Mouse (Mus musculus): ENCODE measurements around the gene Olfr456. TPM values are rescaled to one million over a fixed set of nuclear protein-coding genes. Genes with fewer than 3 reads are reported as not detected.

The Olfr456 gene
- polyA plus RNA-seq, 1 experiment = not detected

- Histone ChIP-seq H3K4me3 (ENCODE audit: insufficient read depth, low read length) (no peak overlapping the region), H3K27ac (ENCODE audit: insufficient read depth, low read length) (no peak overlapping the region), H3K4me1 (ENCODE audit: control insufficient read depth, insufficient read depth, low read length) (no peaks in the 10 kb centered on the region)
- TF ChIP-seq CTCF (IDR thresholded peaks at IDR 0.05; ENCODE audit: borderline replicate concordance, insufficient read depth, low read length) (no peak), POLR2A (IDR thresholded peaks at IDR 0.05; ENCODE audit: low read depth, low read length) (no peak)
Observed at GRCm38 (mm10) chr6:42447381-42447780, 39.6 kb downstream of the Olfr456 start.

GRCm38 (mm10) chr6:42444491-42444890 is 42.5 kb downstream of the Olfr456 start:
- no peak for TF ChIP-seq CTCF (IDR thresholded peaks at IDR 0.05; ENCODE audit: borderline replicate concordance, insufficient read depth, low read length)
- no peak for TF ChIP-seq POLR2A (IDR thresholded peaks at IDR 0.05; ENCODE audit: low read depth, low read length)
- Histone ChIP-seq H3K4me3 (ENCODE audit: insufficient read depth, low read length) (no peak overlapping the region), H3K4me1 (ENCODE audit: control insufficient read depth, insufficient read depth, low read length) (no peaks in the 10 kb centered on the region), H3K27ac (ENCODE audit: insufficient read depth, low read length) (no peak overlapping the region)

GRCm38 (mm10) chr6:42441395-42441794 is 45.6 kb downstream of the Olfr456 start:
- H3K27ac ChIP-seq (ENCODE audit: insufficient read depth, low read length) = no peak overlapping the region
- no peaks in the 10 kb centered on the region for H3K4me1 ChIP-seq (ENCODE audit: control insufficient read depth, insufficient read depth, low read length)
- TF ChIP-seq CTCF (IDR thresholded peaks at IDR 0.05; ENCODE audit: borderline replicate concordance, insufficient read depth, low read length) = no peak
- TF ChIP-seq POLR2A (IDR thresholded peaks at IDR 0.05; ENCODE audit: low read depth, low read length) = no peak
- H3K4me3 ChIP-seq (ENCODE audit: insufficient read depth, low read length) = no peak overlapping the region

Other genes with a start within 250 kb of the Olfr456 start
- gene Gstk1, start 241.3 kb downstream of the Olfr456 start, polyA plus RNA-seq (2011; ENCODE audit: insufficient read length, low read depth, missing spikeins) = 6.2 and 8.6 TPM in 2 replicates
- not detected in 2 replicates for gene Tmem139, start 225.2 kb downstream of the Olfr456 start, polyA plus RNA-seq (2011; ENCODE audit: insufficient read length, low read depth, missing spikeins)
- gene Casp2, start 222.2 kb downstream of the Olfr456 start, polyA plus RNA-seq (2011; ENCODE audit: insufficient read length, low read depth, missing spikeins) = 16.5 and 24.9 TPM in 2 replicates
- gene Clcn1, start 200.5 kb downstream of the Olfr456 start, polyA plus RNA-seq (2011; ENCODE audit: insufficient read length, low read depth, missing spikeins) = 0.38 TPM in 1 of 2 replicates, not detected in the other
- 5.7 and 6.7 TPM in 2 replicates for gene Fam131b, start 162.6 kb downstream of the Olfr456 start, polyA plus RNA-seq (2011; ENCODE audit: insufficient read length, low read depth, missing spikeins)
- 250 and 305 TPM in 2 replicates for gene Zyx, start 137.6 kb downstream of the Olfr456 start, polyA plus RNA-seq (2011; ENCODE audit: insufficient read length, low read depth, missing spikeins)
- 2.1 and 5.2 TPM in 2 replicates for gene Epha1, start 113.9 kb downstream of the Olfr456 start, polyA plus RNA-seq (2011; ENCODE audit: insufficient read length, low read depth, missing spikeins)
- not detected in 2 replicates for gene Tas2r143, start 87.0 kb downstream of the Olfr456 start, polyA plus RNA-seq (2011; ENCODE audit: insufficient read length, low read depth, missing spikeins)
- gene Tas2r135, start 81.8 kb downstream of the Olfr456 start, polyA plus RNA-seq (2011; ENCODE audit: insufficient read length, low read depth, missing spikeins) = not detected in 2 replicates
- not detected in 2 replicates for gene Tas2r126, start 52.7 kb downstream of the Olfr456 start, polyA plus RNA-seq (2011; ENCODE audit: insufficient read length, low read depth, missing spikeins)
- gene Olfr458, start 22.0 kb downstream of the Olfr456 start, polyA plus RNA-seq (2011; ENCODE audit: insufficient read length, low read depth, missing spikeins) = not detected in 2 replicates
- gene Olfr457, start 10.9 kb downstream of the Olfr456 start, polyA plus RNA-seq (2011; ENCODE audit: insufficient read length, low read depth, missing spikeins) = not detected in 2 replicates
- not detected in 2 replicates for gene Olfr455, start 60.4 kb upstream of the Olfr456 start, polyA plus RNA-seq (2011; ENCODE audit: insufficient read length, low read depth, missing spikeins)
- not detected in 2 replicates for gene Tcaf3, start 110.5 kb upstream of the Olfr456 start, polyA plus RNA-seq (2011; ENCODE audit: insufficient read length, low read depth, missing spikeins)
- gene Tcaf2, start 158.0 kb upstream of the Olfr456 start, polyA plus RNA-seq (2011; ENCODE audit: insufficient read length, low read depth, missing spikeins) = 8.8 and 10.8 TPM in 2 replicates
- gene Tcaf1, start 222.9 kb upstream of the Olfr456 start, polyA plus RNA-seq (2011; ENCODE audit: insufficient read length, low read depth, missing spikeins) = 70.1 and 78.0 TPM in 2 replicates

Measured in embryonic fibroblast, embryonic 13.5 days (primary cell).